Mouse (Mus musculus): Measurements from ENCODE around the gene Cdh1.

- TF ChIP-seq POLR2A (IDR thresholded peaks at IDR 0.05; ENCODE audit: low read depth, low read length) (no peak), CTCF (IDR thresholded peaks at IDR 0.05; ENCODE audit: extremely low read depth, insufficient read depth, insufficient read length, insufficient replicate concordance) (no peak)
Measured at GRCm38 (mm10) chr8:106700131-106700530, 97.0 kb downstream of the Cdh1 start.

Data from spleen, adult 2 months (tissue).